Mouse (Mus musculus) B cell, adult 62 days (primary cell): Measurements from ENCODE around the gene Mup20. TPM values are rescaled to one million over a fixed set of nuclear protein-coding genes. Genes with fewer than 3 reads are reported as not detected.

Source experiments
- total RNA-seq: library from RNA; stranded (reverse); gene quantifications from 4 replicates; pipeline ENCODE4 v1.2.4, GENCODE M21; 2023

Gene Mup20
- not detected in 4 replicates for total RNA-seq

GRCm38 (mm10) chr4:62054058-62054457 lies at the start of gene Mup20:
TSS of gene Mup20 (minus strand) at chr4:62054158.

GRCm38 (mm10) chr4:62087241-62087640 lies 33.3 kb upstream of the Mup20 start, which contains the start of gene Mup3:
TSS of gene Mup3 (minus strand) at chr4:62087342.

Other genes with a start within 250 kb of the Mup20 start
- not detected in 4 replicates for gene Mup5, start 218.9 kb downstream of the Mup20 start, total RNA-seq
- not detected in 4 replicates for gene Mup3, start 33.2 kb upstream of the Mup20 start, total RNA-seq
- not detected in 4 replicates for gene Mup21, start 96.7 kb upstream of the Mup20 start, total RNA-seq
- not detected in 4 replicates for gene Zfp37, start 176.9 kb upstream of the Mup20 start, total RNA-seq
- gene Slc31a2, start 208.4 kb upstream of the Mup20 start, total RNA-seq, result 3.4 to 5.1 TPM (median 4.3 TPM) in 4 replicates